20 mouse cellular contexts compared by ENCODE assay signal in genomic region chr6:138086421-138086820, GRCm38 (mm10). TPM values are rescaled to one million over a fixed set of nuclear protein-coding genes. Genes with fewer than 3 reads are reported as not detected.
DNase-seq lines count a peak whose midpoint lies in the region; TF ChIP-seq lines count a peak whose summit lies in the region.
"Not testable (repeated sequence)": the region's sequence is repeated elsewhere in the genome, so short reads cannot be mapped to it uniquely, and the experiment has no call there.
"Had no signal": no experiment of that assay in that cellular context is flagged by ENCODE, and none has a peak within 500 bp of the region (broad histone marks: within the 10 kb centered on the region; RNA-seq: fewer than 3 reads in every experiment).

No protein-coding gene starts in this region.

- intact Hi-C loops in heart, postnatal 10 days (cut with DNase I): not testable (repeated sequence)

- H3K4me1 ChIP-seq in lung, adult 2 months (ENCODE audit: control insufficient read depth, insufficient read depth, low read length): not testable (repeated sequence)

- TF ChIP-seq CTCF in lung, adult 2 months (IDR thresholded peaks at IDR 0.05; ENCODE audit: insufficient read depth, low read length): not testable (repeated sequence)

- TF ChIP-seq POLR2A in lung, adult 2 months (IDR thresholded peaks at IDR 0.05; ENCODE audit: borderline replicate concordance, extremely low read depth, low read depth, low read length): not testable (repeated sequence)

- peak; percentile 15 for DNase-seq in Muller cell, postnatal 12 days (ENCODE audit: inconsistent ontology term)
- peak; percentile 2 for DNase-seq in fibroblast of lung, adult 2 months (ENCODE audit: low read depth)
- DNase-seq in heart, postnatal 10 days: peak; percentile 12 to 19
- DNase-seq in kidney, adult 8-10 months: peak; percentile 13 to 38
- peak; percentile 34 to 72 for DNase-seq in kidney, postnatal 25 days
- DNase-seq in lung, adult 2 months: peak; percentile 19
- peak; percentile 74 for DNase-seq in lung, postnatal 25 days (ENCODE audit: low spot score)
- DNase-seq in urinary bladder, postnatal 14 days (ENCODE audit: low spot score): peak; percentile 29

- H3K4me3 ChIP-seq in lung, adult 2 months (replicated peaks; ENCODE audit: extremely low read depth, low read depth, low read length): not testable (repeated sequence)

RNA-seq across cellular contexts. Expression of gene Slc15a5, which starts 6.7 kb away (rescaled TPM):
- not detected for total RNA-seq in heart, postnatal 10 days (2021)
- 0.25 and 0.54 TPM in 2 replicates for polyA plus RNA-seq in lung, adult 2 months (2012; rRNA removed)
- total RNA-seq: gastrocnemius, postnatal 10 days; gastrocnemius, postnatal 4 days; heart, postnatal 25 days had no signal
- polyA plus RNA-seq: activated CD4-positive, CD25-positive, alpha-beta regulatory T cell, adult 4 months; CD4-positive, CD25-positive, alpha-beta regulatory T cell, adult 4 months; embryonic facial prominence, embryonic 13.5 days; forebrain, embryonic 10.5 days; forebrain, embryonic 14.5 days; G1E; hindbrain, embryonic 10.5 days; hindbrain, embryonic 14.5 days; Patski had no signal

RNA-seq across cellular contexts. Expression of gene Mgst1, which starts 53.7 kb away (rescaled TPM):
- 10 to 100 TPM; 24.4 to 45.6 TPM for total RNA-seq in heart, postnatal 10 days (2021)
- 503 and 579 TPM in 2 replicates for polyA plus RNA-seq in lung, adult 2 months (2012; rRNA removed)
- total RNA-seq: G1E had no signal
- polyA plus RNA-seq: G1E had no signal

Comparison
In these comparisons a context has a peak if more than half of its experiments do, and no peak if none do; other contexts are left out.
1. DNase-seq: peak in every context shown above with its lines; median percentile 74 in lung, postnatal 25 days; 53 in kidney, postnatal 25 days; 29 in urinary bladder, postnatal 14 days; 26 in kidney, adult 8-10 months; 19 in lung, adult 2 months; 16 in heart, postnatal 10 days; 15 in Muller cell, postnatal 12 days; 2 in fibroblast of lung, adult 2 months.